Mouse (Mus musculus): Measurements from ENCODE around the gene Tdrd1.

The Tdrd1 gene

GRCm38 (mm10) chr19:56829267-56829666 is 3.3 kb downstream of the Tdrd1 start:
- no peak for DNase-seq (ENCODE audit: low spot score in 2 of 2)

GRCm38 (mm10) chr19:56830163-56830562 is 4.2 kb downstream of the Tdrd1 start:
- no peak for DNase-seq (ENCODE audit: low spot score in 2 of 2)

GRCm38 (mm10) chr19:56835340-56835739 is 9.3 kb downstream of the Tdrd1 start:
- DNase-seq (ENCODE audit: low spot score in 2 of 2) = no peak

GRCm38 (mm10) chr19:56838942-56839706 is 13.1 kb downstream of the Tdrd1 start:
- DNase-seq (ENCODE audit: low spot score in 2 of 2) = no peak

GRCm38 (mm10) chr19:56842974-56843373 is 17.0 kb downstream of the Tdrd1 start:
- no peak for DNase-seq (ENCODE audit: low spot score in 2 of 2)

- no peak for DNase-seq (ENCODE audit: low spot score in 2 of 2)
Observed at GRCm38 (mm10) chr19:56852590-56852989, 26.6 kb downstream of the Tdrd1 start.

- DNase-seq (ENCODE audit: low spot score in 2 of 2) = no peak
Observed at GRCm38 (mm10) chr19:56856455-56856854, 30.4 kb downstream of the Tdrd1 start.

GRCm38 (mm10) chr19:56867701-56868100 is 41.7 kb downstream of the Tdrd1 start:
- DNase-seq (ENCODE audit: low spot score in 2 of 2) = no peak

GRCm38 (mm10) chr19:56873816-56874600 is 48.0 kb downstream of the Tdrd1 start, which contains the start of gene Vwa2:
Gene Vwa2 (plus strand): TSS chr19:56874249.
- DNase-seq (ENCODE audit: low spot score in 2 of 2) = no peak

GRCm38 (mm10) chr19:56874601-56875315 is 48.7 kb downstream of the Tdrd1 start:
- DNase-seq (ENCODE audit: low spot score in 2 of 2) = no peak

- DNase-seq (ENCODE audit: low spot score in 2 of 2) = no peak
Observed at GRCm38 (mm10) chr19:56877364-56877763, 51.4 kb downstream of the Tdrd1 start.

GRCm38 (mm10) chr19:56887879-56888278 is 61.9 kb downstream of the Tdrd1 start:
- DNase-seq (ENCODE audit: low spot score in 2 of 2) = no peak

GRCm38 (mm10) chr19:56888654-56889053 is 62.6 kb downstream of the Tdrd1 start:
- no peak for DNase-seq (ENCODE audit: low spot score in 2 of 2)

- no peak for DNase-seq (ENCODE audit: low spot score in 2 of 2)
Observed at GRCm38 (mm10) chr19:56891438-56891837, 65.4 kb downstream of the Tdrd1 start.

GRCm38 (mm10) chr19:56892586-56892985 is 66.6 kb downstream of the Tdrd1 start:
- no peak for DNase-seq (ENCODE audit: low spot score in 2 of 2)

GRCm38 (mm10) chr19:56893326-56893725 is 67.3 kb downstream of the Tdrd1 start:
- no peak for DNase-seq (ENCODE audit: low spot score in 2 of 2)

GRCm38 (mm10) chr19:56897654-56898053 is 71.6 kb downstream of the Tdrd1 start:
- DNase-seq (ENCODE audit: low spot score in 2 of 2) = no peak

GRCm38 (mm10) chr19:56904095-56904494 is 78.1 kb downstream of the Tdrd1 start:
- DNase-seq (ENCODE audit: low spot score in 2 of 2) = no peak

- no peak for DNase-seq (ENCODE audit: low spot score in 2 of 2)
Observed at GRCm38 (mm10) chr19:56905395-56905794, 79.4 kb downstream of the Tdrd1 start.

- DNase-seq (ENCODE audit: low spot score in 2 of 2) = no peak
Observed at GRCm38 (mm10) chr19:56907850-56908249, 81.8 kb downstream of the Tdrd1 start.

- no peak for DNase-seq (ENCODE audit: low spot score in 2 of 2)
Observed at GRCm38 (mm10) chr19:56908472-56909270, 82.7 kb downstream of the Tdrd1 start.
